Mouse (Mus musculus): ENCODE data around the gene 2310061I04Rik. TPM values are rescaled to one million over a fixed set of nuclear protein-coding genes. Genes with fewer than 3 reads are reported as not detected.
A peak's percentile ranks its signal among the peaks of the same experiment; 100 is the strongest.

Gene 2310061I04Rik
- polyA plus RNA-seq, 1 experiment from 2014 or later: 23.2 TPM

- H3K36me3 ChIP-seq: peaks cover 64% of the 10 kb centered on the region
- 86% methylated on average over 8 of the region's 8 CpGs for WGBS
- H3K27me3 ChIP-seq (ENCODE audit: low read depth, poor library complexity, severe bottlenecking): no peaks in the 10 kb centered on the region
- peak overlapping the region; percentile 73 for H3K4me3 ChIP-seq
- H3K27ac ChIP-seq: peak overlapping the region; percentile 97
- H3K4me1 ChIP-seq: peaks cover 58% of the 10 kb centered on the region
- DNase-seq (ENCODE audit: low spot score): peak; percentile 44
- no peaks in the 10 kb centered on the region for H3K9me3 ChIP-seq (replicated peaks)
Observed at GRCm38 (mm10) chr17:35870884-35871696, 26.1 kb downstream of the 2310061I04Rik start.

GRCm38 (mm10) chr17:35870151-35870883, 26.9 kb downstream of the 2310061I04Rik start:
- Histone ChIP-seq H3K27ac (peak overlapping the region; percentile 97), H3K27me3 (ENCODE audit: low read depth, poor library complexity, severe bottlenecking) (no peaks in the 10 kb centered on the region), H3K4me3 (peak overlapping the region; percentile 73), H3K9me3 (replicated peaks) (no peaks in the 10 kb centered on the region), H3K4me1 (peaks cover 65% of the 10 kb centered on the region), H3K36me3 (peaks cover 59% of the 10 kb centered on the region)
- DNase-seq (ENCODE audit: low spot score): no peak
- 66% methylated on average over 9 of the region's 9 CpGs for WGBS

GRCm38 (mm10) chr17:35869346-35870067, 27.7 kb downstream of the 2310061I04Rik start:
- 8% methylated on average over 7 of the region's 7 CpGs for WGBS
- peak overlapping the region; percentile 73 for H3K4me3 ChIP-seq
- H3K36me3 ChIP-seq: peaks cover 52% of the 10 kb centered on the region
- H3K9me3 ChIP-seq (replicated peaks): no peaks in the 10 kb centered on the region
- H3K4me1 ChIP-seq: peaks cover 73% of the 10 kb centered on the region
- H3K27ac ChIP-seq: peak overlapping the region; percentile 97
- DNase-seq (ENCODE audit: low spot score): peak; percentile 50
- H3K27me3 ChIP-seq (ENCODE audit: low read depth, poor library complexity, severe bottlenecking): no peaks in the 10 kb centered on the region

- H3K36me3 ChIP-seq: peaks cover 52% of the 10 kb centered on the region
Observed at GRCm38 (mm10) chr17:35868961-35869345, 28.3 kb downstream of the 2310061I04Rik start.

GRCm38 (mm10) chr17:35868165-35868820, 28.9 kb downstream of the 2310061I04Rik start:
- Histone ChIP-seq H3K4me3 (peak overlapping the region; percentile 73), H3K27me3 (ENCODE audit: low read depth, poor library complexity, severe bottlenecking) (no peaks in the 10 kb centered on the region), H3K9me3 (replicated peaks) (no peaks in the 10 kb centered on the region), H3K36me3 (peaks cover 52% of the 10 kb centered on the region), H3K27ac (peak overlapping the region; percentile 97), H3K4me1 (peaks cover 73% of the 10 kb centered on the region)
- no peak for DNase-seq (ENCODE audit: low spot score)
- 53% methylated on average over 17 of the region's 17 CpGs for WGBS

More at GRCm38 (mm10) chr17:35868961-35869345, 28.3 kb downstream of the 2310061I04Rik start:
- Histone ChIP-seq H3K9me3 (replicated peaks) (no peaks in the 10 kb centered on the region), H3K27ac (peak overlapping the region; percentile 97), H3K4me3 (peak overlapping the region; percentile 73), H3K4me1 (peaks cover 76% of the 10 kb centered on the region), H3K27me3 (ENCODE audit: low read depth, poor library complexity, severe bottlenecking) (no peaks in the 10 kb centered on the region)
- DNase-seq (ENCODE audit: low spot score): no peak
- 6% methylated on average over 7 of the region's 7 CpGs for WGBS

- Histone ChIP-seq H3K9me3 (replicated peaks) (no peaks in the 10 kb centered on the region), H3K36me3 (peaks cover 49% of the 10 kb centered on the region), H3K4me3 (peak overlapping the region; percentile 73), H3K4me1 (peaks cover 69% of the 10 kb centered on the region), H3K27me3 (ENCODE audit: low read depth, poor library complexity, severe bottlenecking) (no peaks in the 10 kb centered on the region), H3K27ac (peak overlapping the region; percentile 97)
- peak; percentile 56 for DNase-seq (ENCODE audit: low spot score)
- 13% methylated on average over 26 of the region's 26 CpGs for WGBS
Observed at GRCm38 (mm10) chr17:35866911-35867890, 30.0 kb downstream of the 2310061I04Rik start.

- under 1% methylated on average over 29 of the region's 38 CpGs for WGBS
- H3K36me3 ChIP-seq: peaks cover 42% of the 10 kb centered on the region
- peaks cover 71% of the 10 kb centered on the region for H3K4me1 ChIP-seq
- H3K27me3 ChIP-seq (ENCODE audit: low read depth, poor library complexity, severe bottlenecking): no peaks in the 10 kb centered on the region
- H3K4me3 ChIP-seq: peak overlapping the region; percentile 73
- peak overlapping the region; percentile 97 for H3K27ac ChIP-seq
- no peaks in the 10 kb centered on the region for H3K9me3 ChIP-seq (replicated peaks)
- peak; percentile 79 for DNase-seq (ENCODE audit: low spot score)
Observed at GRCm38 (mm10) chr17:35866281-35866831, 30.9 kb downstream of the 2310061I04Rik start.

GRCm38 (mm10) chr17:35865481-35866280, 31.6 kb downstream of the 2310061I04Rik start, which contains the start of gene Ppp1r18:
Gene Ppp1r18, plus strand, starts transcription at chr17:35865593.
- Histone ChIP-seq H3K9me3 (replicated peaks) (no peaks in the 10 kb centered on the region), H3K4me1 (peaks cover 76% of the 10 kb centered on the region), H3K4me3 (peak within 1 kb of the TSS; percentile 73), H3K36me3 (peaks cover 36% of the 10 kb centered on the region), H3K27ac (peak within 1 kb of the TSS; percentile 97), H3K27me3 (ENCODE audit: low read depth, poor library complexity, severe bottlenecking) (no peaks in the 10 kb centered on the region)
- peak; percentile 90 for DNase-seq (ENCODE audit: low spot score)
- under 1% methylated on average over 46 of the region's 48 CpGs for WGBS

GRCm38 (mm10) chr17:35864832-35865353, 32.3 kb downstream of the 2310061I04Rik start:
- 24% methylated on average over 10 of the region's 10 CpGs for WGBS
- Histone ChIP-seq H3K4me1 (peaks cover 71% of the 10 kb centered on the region), H3K27ac (peak overlapping the region; percentile 97), H3K9me3 (replicated peaks) (no peaks in the 10 kb centered on the region), H3K36me3 (peaks cover 29% of the 10 kb centered on the region), H3K4me3 (peak overlapping the region; percentile 73), H3K27me3 (ENCODE audit: low read depth, poor library complexity, severe bottlenecking) (no peaks in the 10 kb centered on the region)
- DNase-seq (ENCODE audit: low spot score): no peak

GRCm38 (mm10) chr17:35861198-35861857, 35.9 kb downstream of the 2310061I04Rik start, which contains the start of gene Nrm:
Gene Nrm, plus strand, starts transcription at chr17:35861318.
- Histone ChIP-seq H3K27ac (peak within 1 kb of the TSS; percentile 95), H3K36me3 (peaks cover 51% of the 10 kb centered on the region), H3K9me3 (replicated peaks) (no peaks in the 10 kb centered on the region), H3K4me3 (peak within 1 kb of the TSS; percentile 86), H3K4me1 (peaks cover 39% of the 10 kb centered on the region), H3K27me3 (ENCODE audit: low read depth, poor library complexity, severe bottlenecking) (no peaks in the 10 kb centered on the region)
- peak; percentile 91 for DNase-seq (ENCODE audit: low spot score)
- under 1% methylated on average over 47 of the region's 47 CpGs for WGBS
